Mouse (Mus musculus): ENCODE results near the gene Panx2.
A peak's percentile ranks its signal among the peaks of the same experiment; 100 is the strongest.

Panx2 gene

GRCm38 (mm10) chr15:89075478-89076147 lies 16.1 kb downstream of the Panx2 start:
- peak; percentile 86 for DNase-seq (ENCODE audit: low spot score)

- no peak for DNase-seq (ENCODE audit: low spot score)
Measured at GRCm38 (mm10) chr15:89076156-89076731, 16.7 kb downstream of the Panx2 start.

- DNase-seq (ENCODE audit: low spot score), result no peak
Measured at GRCm38 (mm10) chr15:89078208-89078836, 18.8 kb downstream of the Panx2 start.

GRCm38 (mm10) chr15:89083906-89084305 lies 24.4 kb downstream of the Panx2 start:
- DNase-seq (ENCODE audit: low spot score), result no peak

- DNase-seq (ENCODE audit: low spot score), result no peak
Measured at GRCm38 (mm10) chr15:89084826-89085225, 25.3 kb downstream of the Panx2 start.

GRCm38 (mm10) chr15:89088607-89089247 lies 29.2 kb downstream of the Panx2 start, which contains the start of gene Selenoo:
Gene Selenoo (plus strand): TSS chr15:89089084.
- DNase-seq (ENCODE audit: low spot score), result peak; percentile 88

GRCm38 (mm10) chr15:89089248-89090051 lies 29.9 kb downstream of the Panx2 start:
- DNase-seq (ENCODE audit: low spot score), result peak; percentile 51

- no peak for DNase-seq (ENCODE audit: low spot score)
Measured at GRCm38 (mm10) chr15:89090662-89091061, 31.1 kb downstream of the Panx2 start.

GRCm38 (mm10) chr15:89092181-89092580 lies 32.6 kb downstream of the Panx2 start:
- DNase-seq (ENCODE audit: low spot score), result no peak

GRCm38 (mm10) chr15:89097450-89097849 lies 37.9 kb downstream of the Panx2 start:
- no peak for DNase-seq (ENCODE audit: low spot score)

GRCm38 (mm10) chr15:89098616-89099015 lies 39.1 kb downstream of the Panx2 start:
- DNase-seq (ENCODE audit: low spot score), result no peak

- DNase-seq (ENCODE audit: low spot score), result no peak
Measured at GRCm38 (mm10) chr15:89100823-89101222, 41.3 kb downstream of the Panx2 start.

- DNase-seq (ENCODE audit: low spot score), result no peak
Measured at GRCm38 (mm10) chr15:89102646-89103045, 43.1 kb downstream of the Panx2 start.

- DNase-seq (ENCODE audit: low spot score), result no peak
Measured at GRCm38 (mm10) chr15:89103921-89104320, 44.4 kb downstream of the Panx2 start.

GRCm38 (mm10) chr15:89104425-89104824 lies 44.9 kb downstream of the Panx2 start:
- DNase-seq (ENCODE audit: low spot score), result no peak

- DNase-seq (ENCODE audit: low spot score), result no peak
Measured at GRCm38 (mm10) chr15:89106073-89106472, 46.5 kb downstream of the Panx2 start.

GRCm38 (mm10) chr15:89106976-89107375 lies 47.4 kb downstream of the Panx2 start:
- no peak for DNase-seq (ENCODE audit: low spot score)

GRCm38 (mm10) chr15:89110147-89110546 lies 50.6 kb downstream of the Panx2 start:
- DNase-seq (ENCODE audit: low spot score), result no peak

GRCm38 (mm10) chr15:89118007-89118406 lies 58.5 kb downstream of the Panx2 start:
- no peak for DNase-seq (ENCODE audit: low spot score)

- peak; percentile 92 for DNase-seq (ENCODE audit: low spot score)
Measured at GRCm38 (mm10) chr15:89122649-89123366, 63.3 kb downstream of the Panx2 start, which contains the start of gene Tubgcp6. Gene Tubgcp6 (minus strand): TSS chr15:89123112.
